Mouse (Mus musculus): ENCODE measurements at regions not wholly inside any gene's neighbourhood (a gene's known extent, or its start where the extent isn't known, plus 50 kb on each side); places are given as distances from the start of the nearest gene placed in this dataset.

DNA sequence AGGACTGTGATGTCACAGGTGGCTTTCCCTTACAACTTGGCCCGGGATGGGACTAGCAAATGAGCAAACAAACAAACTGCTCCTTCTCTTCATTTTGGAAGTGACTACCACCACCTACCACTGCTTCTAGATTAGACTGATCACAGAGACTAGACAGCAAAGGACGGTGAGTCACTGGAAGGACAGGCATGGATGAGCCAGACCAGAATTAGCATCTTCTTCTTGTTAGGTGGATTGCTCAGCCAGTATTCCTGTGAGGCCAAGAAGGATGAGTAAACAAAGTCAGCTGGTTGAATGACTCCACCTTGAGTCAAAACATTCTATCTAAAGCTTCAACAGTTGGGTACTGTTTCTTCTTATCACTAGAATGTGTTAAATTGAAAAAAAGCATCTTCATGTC is 385.1 kb upstream of the Mon1b start:
- no peak for DNase-seq (ENCODE audit: low read depth, low spot score)

DNA sequence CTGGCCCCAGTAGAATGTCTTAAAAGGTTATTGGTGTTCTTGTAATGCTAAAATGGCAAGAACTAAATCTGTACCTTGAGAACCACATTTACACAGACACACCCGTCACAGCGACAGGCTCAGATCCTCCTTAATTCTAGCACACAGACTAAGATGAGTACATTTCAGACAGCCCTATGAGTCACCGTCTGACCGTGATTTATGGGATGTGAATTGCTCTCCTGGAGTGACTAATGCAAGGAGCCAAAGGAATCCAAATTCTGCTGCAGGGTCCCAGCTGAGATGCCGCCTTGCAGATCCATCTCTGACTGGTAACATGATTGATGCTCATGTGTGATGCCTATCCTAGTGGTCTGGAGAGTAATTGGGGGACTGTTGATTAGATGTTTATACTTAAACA is 381.3 kb upstream of the Mon1b start:
- no peak for DNase-seq (ENCODE audit: low read depth, low spot score)

DNA sequence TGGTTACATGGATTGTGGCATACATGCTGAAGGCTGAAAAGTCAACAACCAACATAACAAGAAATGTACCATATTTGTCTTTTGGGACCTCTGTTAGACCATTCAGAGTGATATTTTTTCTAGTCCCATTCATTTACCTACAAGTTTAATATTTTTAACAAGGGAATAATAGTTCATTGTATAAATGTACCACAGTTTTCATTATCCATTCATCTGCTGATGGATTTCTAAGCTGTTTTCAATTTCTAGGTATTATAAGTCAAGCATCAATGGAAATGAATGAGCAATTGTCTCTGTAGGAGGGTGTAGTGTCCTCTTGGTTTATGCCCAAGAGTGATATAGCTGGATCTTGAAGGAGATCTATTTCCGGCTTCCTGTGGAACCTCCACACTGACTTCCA is 375.9 kb upstream of the Mon1b start:
- DNase-seq (ENCODE audit: low read depth, low spot score) = no peak

DNA sequence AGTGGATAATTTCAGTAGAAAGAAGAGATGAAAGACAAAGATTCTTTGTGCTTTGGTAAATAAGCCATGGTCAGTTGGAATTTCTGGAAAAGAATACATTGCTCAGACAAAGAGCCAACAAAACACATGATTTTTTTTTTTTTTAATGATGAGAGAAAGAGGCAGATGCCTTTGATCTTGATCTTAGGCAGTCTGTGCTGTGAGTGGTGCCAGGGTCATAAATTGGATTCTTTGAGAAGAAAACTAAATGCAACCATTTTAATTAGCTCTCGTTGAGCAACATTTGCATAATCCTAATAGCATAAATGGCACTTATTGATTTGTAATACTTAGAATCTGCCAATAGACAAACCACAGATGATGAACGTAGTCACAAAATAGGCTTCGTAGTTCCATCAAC is 372.1 kb upstream of the Mon1b start:
- DNase-seq (ENCODE audit: low read depth, low spot score) = no peak

DNA sequence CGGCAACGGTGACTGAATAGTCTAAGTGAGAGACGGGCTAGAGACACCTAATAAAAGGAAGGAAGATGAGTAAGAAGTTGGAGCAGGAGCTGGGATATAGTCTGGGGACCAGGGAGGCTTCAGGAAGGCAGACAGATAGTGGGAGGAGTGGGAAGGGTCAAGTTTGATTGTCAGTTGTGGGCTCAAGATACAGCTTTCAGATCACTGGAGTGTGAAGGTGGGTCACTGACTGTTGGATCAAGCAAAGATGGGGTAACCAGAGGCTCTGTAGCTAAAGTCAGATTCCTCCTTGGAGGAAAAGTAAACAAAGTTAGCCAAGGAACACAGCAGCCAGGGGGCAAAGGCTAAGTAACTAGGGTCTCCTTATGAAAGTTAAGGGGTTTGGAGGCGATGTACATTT is 364.1 kb upstream of the Mon1b start:
- no peak for DNase-seq (ENCODE audit: low read depth, low spot score)

DNA sequence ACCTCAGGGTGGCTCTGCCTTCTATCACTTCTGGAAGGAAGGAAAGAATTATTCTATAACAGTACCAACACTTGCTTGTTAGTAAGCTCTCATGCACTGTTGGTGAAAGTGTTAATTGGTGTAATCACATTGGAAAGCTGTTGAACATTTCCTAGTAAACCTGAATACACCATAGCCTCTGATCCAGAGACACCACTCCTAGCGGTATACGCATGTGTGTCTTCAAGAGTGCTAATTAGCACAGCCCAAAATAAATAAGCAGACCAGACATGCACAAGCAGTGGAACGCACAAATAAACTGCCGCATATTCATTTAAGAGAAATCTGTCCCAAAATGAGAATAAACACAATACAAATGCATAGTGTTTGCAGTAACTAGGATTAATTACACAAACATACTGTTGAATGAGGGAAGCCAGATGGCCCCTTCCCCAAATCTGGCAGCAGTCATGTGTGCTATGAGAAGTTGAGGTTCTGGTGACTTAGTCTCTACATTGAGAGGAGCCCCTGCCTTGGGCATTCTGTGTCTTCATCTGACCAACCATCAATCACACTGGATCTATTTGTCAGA is 335.0 kb upstream of the Mon1b start:
- DNase-seq (ENCODE audit: low read depth, low spot score) = no peak

DNA sequence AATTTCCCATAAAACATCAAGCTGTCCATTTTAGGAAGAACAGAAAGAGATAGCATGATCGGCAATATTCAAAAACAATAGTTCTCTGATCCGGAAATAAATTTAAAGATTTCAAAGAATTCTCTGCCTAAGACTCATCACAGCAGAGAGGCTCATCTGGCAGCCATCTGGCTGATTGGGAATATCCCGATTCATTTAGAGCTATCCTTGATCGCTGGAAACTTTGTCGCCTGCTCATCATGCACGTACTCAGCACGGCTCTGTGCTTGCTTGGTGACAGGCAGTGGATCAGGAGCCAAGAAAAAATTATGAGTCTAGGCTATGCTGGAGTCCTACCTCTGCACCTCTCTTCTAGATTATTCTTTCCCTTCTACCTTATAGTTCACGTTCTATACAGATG is 332.0 kb upstream of the Mon1b start:
- DNase-seq (ENCODE audit: low read depth, low spot score) = no peak

DNA sequence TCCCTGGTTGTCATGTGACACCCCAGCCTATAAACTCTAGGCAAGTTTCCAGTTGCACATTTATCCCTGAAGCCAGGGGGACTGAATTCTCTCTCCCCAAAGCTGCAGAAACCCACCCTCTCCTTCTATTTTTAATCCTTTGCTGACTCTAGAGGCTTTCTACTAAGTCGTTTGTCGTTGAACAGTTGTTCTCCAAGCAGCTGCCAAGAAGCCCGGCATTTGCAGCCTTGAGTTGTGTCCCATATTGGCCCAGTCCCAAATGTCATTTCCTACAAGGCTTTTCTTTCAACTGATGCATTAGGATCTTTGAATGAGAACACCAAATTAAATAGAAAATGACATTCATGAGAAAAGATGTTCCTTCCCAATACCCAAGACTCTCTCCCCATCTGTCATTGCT is 318.2 kb upstream of the Mon1b start:
- no peak for DNase-seq (ENCODE audit: low read depth, low spot score)

DNA sequence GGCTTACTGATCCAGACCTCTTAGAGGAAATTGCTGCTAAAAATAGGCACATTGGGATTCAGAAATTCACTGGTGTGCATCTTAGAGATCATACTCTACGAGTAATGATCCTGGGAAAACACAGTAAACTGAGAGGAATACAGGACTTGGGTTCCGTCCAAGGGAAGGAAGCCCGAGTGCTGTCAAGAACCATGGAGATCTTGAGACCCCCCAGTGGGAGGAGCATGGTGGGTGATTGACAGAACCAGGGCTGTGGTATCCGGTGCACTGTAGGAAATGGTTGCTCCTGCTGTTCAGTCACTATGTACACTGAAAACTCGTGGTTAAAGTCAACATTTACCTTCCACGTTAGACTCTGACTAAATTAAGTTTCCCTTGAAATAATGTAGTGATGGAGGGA is 303.8 kb upstream of the Mon1b start:
- no peak for DNase-seq (ENCODE audit: low read depth, low spot score)

DNA sequence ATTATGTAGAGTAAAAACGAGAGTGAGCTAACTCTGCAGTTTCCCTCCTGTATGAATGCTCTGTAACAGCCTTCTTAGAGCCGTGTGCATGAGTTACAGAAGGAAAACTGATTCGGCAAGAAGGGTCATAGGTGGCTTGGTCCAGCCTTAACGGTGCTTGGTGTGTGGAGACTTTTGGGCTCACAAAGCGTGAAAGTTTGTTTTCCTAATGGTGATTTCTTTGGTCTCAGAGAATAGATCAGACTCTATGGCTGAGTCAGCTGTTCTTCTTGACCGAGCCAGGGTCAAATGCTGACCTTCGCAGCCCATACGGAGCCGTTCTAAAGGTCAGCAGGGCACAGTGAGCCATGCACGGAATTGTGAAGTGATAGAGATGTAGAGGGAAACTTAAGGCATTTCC is 294.1 kb upstream of the Mon1b start:
- DNase-seq (ENCODE audit: low read depth, low spot score) = no peak

DNA sequence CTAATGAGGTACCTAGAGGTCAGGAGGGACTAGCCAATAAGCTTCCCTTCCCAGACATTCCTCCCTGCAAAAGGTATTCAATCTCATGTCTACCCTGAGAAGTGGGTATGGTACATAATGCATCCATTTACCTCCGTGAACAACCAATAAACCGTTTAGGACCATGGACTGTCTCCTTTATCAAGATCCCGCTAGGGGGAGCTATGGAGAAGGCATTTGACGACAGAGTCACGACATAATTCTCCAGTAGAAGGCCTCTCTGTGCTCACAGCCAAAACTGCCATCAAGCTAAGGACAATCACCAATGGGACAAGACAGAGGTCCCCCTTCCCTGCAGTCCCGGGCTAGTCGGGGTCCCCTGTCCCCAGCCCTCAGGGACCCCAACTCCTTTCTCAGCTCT is 273.5 kb upstream of the Mon1b start:
- peak; percentile 38 for DNase-seq (ENCODE audit: low read depth, low spot score)

DNA sequence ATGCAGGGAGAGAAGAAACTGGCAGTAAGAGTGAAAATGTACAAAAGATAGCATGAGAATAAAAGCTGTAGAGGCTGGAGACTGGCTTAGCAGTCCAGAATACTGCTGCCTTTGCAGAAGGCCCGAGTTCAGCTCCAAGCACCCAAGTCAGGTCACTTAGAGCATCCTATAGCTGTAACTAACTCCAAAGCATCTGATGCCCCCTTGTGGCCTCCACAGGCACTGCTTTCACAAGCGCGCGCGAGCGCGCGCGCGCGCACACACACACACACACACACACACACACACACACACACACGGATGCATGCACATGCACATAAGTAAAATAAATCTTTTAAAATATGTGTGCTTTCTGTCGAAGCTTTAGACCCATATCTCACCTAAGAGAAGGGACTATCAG is 271.2 kb upstream of the Mon1b start:
- no peak for DNase-seq (ENCODE audit: low read depth, low spot score)

DNA sequence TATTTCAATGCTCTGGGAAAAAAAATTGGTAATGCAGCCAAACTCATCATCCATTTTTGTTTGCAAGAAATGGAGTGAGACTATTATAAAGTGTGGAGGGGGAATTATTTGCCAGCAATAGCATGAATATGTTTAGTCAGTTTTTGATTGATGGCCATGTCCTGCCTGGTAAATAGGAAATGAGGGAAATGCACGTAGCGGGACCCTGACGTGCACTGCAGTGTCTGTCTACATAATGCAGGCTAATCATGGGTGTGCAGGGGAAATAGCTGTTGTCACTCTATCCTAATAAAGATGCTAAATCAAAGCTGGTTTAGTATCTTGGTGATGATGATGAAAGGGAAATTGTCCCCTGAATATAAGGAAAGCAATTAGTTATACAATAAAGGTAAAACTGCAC is 251.9 kb upstream of the Mon1b start:
- no peak for DNase-seq (ENCODE audit: low read depth, low spot score)

DNA sequence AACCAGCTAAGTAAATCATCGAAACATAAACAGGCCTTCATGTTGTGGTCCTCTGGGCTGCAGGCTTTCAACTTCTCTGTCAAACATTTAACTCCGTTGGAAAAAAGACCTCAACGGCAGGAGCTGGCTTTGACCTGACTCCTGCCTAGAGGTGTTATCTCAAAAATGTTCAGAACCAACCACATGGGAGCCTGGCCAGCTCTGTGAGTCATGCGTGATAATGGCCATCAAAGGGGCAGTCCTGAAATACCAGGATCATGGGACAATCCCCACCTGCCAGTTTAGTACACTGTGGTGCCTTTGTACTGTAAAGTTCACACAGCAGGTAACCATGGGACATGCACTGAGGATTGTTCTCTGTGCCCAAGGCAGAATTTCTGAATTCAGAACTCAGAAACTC is 251.4 kb upstream of the Mon1b start:
- no peak for DNase-seq (ENCODE audit: low read depth, low spot score)

DNA sequence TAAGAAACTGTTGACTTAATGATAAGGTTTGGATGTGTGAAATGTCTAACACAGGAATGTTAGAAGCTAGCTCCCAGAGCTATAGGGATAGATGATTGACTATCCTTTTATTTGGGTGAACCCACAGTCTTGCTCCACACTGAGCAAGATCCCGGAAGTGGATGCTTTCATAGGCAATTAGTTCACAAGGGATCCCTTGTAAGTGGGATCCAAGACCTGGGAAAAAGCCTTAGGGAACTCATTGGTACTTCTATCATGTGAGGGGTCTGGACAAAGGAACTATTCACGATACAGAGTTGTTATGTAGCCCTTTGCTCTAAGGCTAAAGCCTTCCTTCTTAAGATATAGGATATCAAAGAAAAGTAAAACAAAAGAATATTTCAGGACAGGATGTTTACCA is 245.9 kb upstream of the Mon1b start:
- no peak for DNase-seq (ENCODE audit: low read depth, low spot score)

DNA sequence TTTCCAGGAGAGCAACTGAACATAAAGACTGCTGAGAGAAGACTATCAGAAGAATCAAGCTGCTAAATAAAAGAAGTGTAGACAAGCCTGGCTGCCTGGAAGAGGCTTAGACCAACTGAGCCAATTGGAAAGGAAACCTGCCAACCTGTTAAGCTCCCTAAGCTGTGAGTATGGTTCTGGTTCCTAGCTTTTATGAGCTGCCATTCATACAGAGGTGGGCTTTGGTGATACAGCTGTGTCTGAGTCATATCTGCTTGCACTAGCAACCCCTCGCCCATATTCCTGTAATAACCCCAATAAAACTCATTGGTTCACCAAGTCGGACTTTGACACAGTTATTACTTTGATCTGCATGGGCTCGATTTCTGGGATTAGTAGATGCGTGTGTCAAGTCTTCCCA is 245.3 kb upstream of the Mon1b start:
- no peak for DNase-seq (ENCODE audit: low read depth, low spot score)

DNA sequence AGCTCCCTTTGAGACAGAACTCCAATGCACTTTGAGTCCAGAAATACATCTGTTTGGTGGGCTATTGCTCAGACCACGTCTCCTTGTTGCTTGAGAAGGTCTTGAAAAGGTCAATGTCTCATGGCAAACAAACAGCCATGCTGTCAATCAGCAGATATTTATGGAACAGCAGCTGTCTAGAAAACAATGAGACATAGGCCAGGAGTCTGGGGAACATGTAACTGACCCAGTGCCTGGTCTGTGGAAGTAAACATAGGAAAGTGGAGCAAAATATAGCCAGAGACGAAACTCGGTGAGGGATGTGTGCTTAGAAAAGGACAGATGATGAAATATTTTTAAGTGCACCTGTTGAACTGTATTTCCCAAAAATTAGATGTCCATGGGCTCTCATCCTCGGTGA is 241.1 kb upstream of the Mon1b start:
- DNase-seq (ENCODE audit: low read depth, low spot score) = no peak

DNA sequence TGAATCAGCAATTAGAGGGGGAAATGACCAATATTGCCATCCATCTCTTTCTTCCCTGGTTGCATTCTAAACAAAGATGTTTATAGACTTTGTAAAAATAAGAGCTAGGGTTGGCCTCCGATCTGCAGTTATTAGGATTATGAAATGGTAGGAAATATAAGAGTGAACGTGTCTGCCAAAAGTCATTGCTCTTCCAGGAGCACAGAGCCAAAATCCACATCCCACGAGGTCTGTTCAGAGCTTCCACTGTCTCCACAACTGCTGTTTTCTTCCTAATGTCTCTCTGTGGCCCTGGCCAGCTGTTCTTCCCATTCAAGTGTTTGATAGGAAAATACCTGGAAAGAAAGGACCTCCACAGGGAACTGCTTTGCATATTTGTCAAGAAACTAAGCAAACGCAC is 230.2 kb upstream of the Mon1b start:
- no peak for DNase-seq (ENCODE audit: low read depth, low spot score)

DNA sequence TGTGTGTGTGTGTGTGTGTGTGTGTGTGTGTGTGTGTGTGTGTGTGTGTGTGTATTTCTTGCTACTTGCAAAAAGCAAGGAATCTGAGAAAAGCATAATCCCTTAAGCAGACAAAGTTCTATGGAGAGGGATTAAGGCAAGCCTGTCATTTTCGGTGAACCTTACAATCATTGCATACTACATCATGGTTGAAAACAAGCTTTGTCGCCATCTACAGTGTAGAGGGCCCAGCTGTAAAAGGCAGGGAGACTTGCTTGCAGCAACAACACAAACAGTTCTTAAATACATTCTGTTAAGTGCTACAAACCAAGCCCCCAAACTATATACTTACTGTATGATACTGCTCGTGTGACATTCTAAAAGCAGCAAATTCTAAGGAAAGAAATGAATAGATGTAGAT is 216.0 kb upstream of the Mon1b start:
- no peak for DNase-seq (ENCODE audit: low read depth, low spot score)

DNA sequence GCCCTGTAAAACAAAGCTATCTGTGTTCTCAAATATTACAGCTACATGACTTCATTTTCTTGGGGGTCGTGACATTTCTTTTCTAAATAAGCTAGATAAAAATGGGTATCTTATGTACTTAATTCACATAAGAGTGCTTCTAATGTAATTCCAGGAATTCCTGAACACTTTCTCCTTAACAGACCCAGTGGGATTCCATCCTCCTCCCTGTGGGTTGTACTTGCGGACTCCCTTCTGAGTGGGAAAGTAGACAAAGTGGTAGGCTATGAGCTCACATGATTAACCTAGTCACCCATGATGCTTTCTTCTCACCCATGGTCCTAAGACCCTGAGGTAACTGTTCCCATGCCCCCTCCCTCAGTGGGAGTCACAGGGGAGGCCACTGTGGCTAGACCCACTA is 212.7 kb upstream of the Mon1b start:
- no peak for DNase-seq (ENCODE audit: low read depth, low spot score)

DNA sequence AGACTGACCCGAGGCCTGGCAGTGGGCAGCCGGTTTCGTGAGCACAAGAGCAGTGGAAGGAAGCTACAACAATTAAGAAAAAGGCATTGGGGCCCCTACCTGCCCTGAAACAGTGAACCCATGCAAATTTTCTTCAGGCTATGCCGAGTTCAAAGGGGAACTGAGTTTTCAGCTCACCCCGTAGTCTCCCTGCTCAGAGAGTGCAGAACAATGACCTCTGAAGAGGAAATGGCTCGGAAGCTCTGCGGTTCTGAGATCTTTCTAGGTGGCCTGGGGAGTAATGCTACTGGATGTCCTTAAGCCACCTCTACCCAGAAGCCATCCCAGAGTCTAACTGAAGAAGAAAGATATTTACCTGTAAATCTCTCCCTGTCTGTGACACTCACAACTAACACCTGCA is 196.3 kb upstream of the Mon1b start:
- DNase-seq (ENCODE audit: low read depth, low spot score) = no peak

DNA sequence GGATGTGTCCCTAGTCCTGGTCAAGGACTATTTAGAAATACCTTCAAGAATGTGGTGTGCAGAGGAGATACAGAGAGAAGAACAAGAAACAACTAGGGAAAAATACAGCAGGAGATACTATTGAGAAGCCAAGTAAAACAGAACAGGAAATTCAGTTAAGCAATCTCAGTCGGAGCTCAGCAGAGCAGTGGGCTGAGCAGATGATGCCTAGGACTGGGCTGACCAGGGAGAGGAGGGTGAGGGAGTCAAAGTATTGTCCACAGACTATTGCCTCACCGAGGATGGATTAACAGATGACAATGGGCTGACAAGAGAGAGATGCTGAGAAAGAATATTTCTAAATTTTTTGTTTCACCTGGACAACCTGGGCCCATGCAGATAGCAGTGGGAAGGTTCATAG is 181.4 kb upstream of the Mon1b start:
- no peak for DNase-seq (ENCODE audit: low read depth, low spot score)

DNA sequence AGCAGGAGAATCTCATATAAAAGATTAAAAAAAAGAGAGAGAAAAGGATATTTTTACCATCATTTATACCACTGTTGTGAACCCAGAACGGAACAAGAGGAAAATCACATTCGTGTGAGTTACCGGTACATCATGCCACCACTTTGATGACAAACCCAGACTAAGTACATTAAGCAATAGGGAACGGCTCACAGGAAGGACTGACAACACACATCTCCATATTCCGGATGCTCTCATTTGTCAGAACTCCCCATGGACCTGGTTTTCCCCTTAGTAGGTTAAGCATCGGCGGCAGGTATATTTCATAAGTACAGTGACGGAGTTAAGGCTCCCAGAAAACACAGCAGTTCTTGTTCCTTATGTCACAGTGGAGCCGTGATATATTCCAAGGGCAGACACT is 170.8 kb upstream of the Mon1b start:
- no peak for DNase-seq (ENCODE audit: low read depth, low spot score)

DNA sequence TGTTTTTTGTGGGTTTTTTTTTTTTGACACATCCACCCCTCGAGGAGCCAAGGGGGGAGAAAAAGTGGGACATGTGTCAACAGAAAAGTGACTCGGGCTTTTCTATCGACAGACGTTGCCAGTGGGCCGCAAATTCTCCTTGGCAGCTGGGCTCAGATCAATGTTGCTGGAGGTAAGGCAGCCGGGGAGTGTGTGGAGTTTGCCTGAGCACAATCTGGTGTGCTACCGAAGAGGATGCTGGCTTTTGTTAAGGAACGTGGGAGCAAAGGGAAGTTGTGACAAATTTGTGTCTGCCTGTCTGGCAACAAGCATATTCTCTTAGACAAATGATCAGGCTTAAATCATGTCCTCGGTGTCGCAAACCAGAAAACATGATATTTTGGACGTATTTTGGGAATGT is 170.2 kb upstream of the Mon1b start:
- DNase-seq (ENCODE audit: low read depth, low spot score) = no peak

DNA sequence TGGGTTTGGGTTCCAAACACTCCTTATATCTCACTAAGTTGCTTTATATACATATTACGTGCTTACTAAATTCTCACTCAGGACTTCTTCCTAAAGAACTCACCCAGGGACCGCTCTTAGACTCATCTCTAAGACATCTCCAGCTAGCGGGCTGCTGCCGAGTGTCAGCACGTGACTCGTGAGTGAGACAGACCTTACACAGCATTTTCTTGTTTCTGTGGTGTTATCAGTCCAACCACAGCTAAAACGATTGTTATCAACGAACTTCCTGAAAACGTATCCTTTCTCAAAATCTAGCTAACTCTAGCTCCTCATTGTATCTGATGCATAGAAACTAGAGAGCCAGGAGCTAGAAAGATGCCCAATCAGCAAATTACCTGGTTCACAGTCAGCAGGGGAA is 168.7 kb upstream of the Mon1b start:
- no peak for DNase-seq (ENCODE audit: low read depth, low spot score)

Data from WW6 (cell line).